Mouse (Mus musculus): ENCODE data around the gene Suv39h1.
"Not testable (repeated sequence)": the region's sequence is repeated elsewhere in the genome, so short reads cannot be mapped to it uniquely, and the experiment has no call there.

Gene Suv39h1

DNA sequence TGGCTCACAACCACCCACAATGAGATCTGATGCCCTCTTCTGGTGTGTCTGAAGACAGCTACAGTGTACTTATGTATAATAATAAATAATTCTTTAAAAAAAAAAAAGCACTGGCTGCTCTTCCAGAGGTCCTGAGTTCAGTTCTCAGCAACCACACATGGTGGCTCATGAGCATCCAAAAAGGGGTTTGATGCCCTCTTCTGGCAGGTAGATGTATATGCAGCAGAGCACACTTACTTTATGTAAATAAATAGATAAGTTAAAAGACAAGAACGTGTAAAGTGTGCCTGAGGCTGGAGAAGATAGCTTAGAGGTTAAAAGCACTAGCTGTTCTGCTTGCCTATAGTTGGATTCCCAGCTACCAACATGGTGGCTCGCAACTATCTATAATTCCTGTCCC, 49.8 kb downstream of the Suv39h1 start:
- no peak for DNase-seq (ENCODE audit: low read depth)

DNA sequence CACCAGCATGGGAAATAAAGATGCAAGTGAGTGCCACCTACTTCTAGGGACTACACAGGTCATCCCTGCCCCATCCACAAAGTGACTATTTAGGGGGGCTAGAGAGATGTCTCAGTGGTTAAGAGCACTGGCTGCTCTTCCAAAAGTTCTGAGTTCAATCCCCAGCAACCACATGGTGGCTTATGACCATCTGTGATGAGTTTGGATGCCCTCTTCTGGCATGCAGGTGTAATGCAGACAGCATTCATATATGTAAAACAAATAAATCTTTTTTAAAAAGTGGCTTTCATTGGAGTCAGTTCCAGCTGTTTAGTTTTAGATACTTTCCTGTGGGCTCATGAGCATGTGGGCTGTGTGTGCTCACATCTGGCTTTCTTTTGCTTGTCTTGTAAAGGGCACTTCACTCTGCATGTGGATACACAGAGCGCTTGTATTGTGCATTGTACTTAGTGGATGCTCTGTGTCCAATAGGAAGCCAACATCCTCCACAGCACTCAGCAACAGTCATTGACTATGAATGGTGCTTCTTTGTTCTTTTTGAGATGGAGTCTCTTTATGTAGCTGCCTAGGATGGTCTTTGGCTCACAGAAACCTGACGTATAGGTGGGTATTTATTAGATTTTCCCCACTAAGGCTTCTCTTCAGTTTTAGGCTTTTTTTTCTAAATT, 54.3 kb downstream of the Suv39h1 start:
- peak; percentile 21 for DNase-seq (ENCODE audit: low read depth)

DNA sequence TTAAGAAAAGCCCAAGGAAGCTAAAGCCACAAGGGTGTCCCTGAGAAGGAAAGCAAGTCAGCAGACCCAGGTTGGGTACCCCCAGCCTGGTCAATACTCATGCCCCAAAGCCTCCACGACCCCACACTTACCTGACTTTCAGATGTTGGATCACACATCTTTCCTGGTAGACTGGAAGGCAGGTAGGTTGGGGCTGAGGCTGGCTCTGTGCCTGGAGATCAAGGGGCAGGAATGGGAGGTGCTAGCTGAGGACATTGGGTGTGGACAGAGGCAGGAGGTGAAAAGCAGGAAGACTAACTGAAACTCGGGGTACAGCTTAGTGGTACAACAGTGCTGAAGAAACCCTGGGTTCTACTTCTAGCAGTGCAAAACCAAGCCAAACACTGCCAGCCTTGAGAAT, 56.3 kb downstream of the Suv39h1 start, which contains the start of gene Glod5:
Gene Glod5, minus strand, starts transcription at position 207 of the 400 bp plus-strand sequence.
- no peak for DNase-seq (ENCODE audit: low read depth)

DNA sequence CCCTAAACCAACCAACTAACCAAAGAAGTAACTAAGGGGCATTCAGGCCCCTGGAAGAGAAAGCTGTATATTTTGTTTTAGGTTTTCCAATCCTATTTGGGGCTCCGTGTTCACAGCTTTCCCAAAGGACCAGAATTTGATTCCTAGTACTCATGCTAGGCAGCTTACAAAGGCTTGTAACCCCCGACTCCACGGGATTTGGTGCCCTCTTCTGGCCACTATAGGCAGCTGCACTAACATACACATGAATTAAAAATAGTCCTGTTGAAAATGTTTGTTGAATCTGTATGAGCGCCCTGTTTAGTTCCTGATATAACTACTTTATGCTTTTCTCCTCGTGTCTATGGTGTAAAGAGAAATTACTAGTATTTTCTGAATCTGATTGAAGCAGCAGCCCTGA, 57.4 kb downstream of the Suv39h1 start:
- DNase-seq (ENCODE audit: low read depth), result peak; percentile 73

DNA sequence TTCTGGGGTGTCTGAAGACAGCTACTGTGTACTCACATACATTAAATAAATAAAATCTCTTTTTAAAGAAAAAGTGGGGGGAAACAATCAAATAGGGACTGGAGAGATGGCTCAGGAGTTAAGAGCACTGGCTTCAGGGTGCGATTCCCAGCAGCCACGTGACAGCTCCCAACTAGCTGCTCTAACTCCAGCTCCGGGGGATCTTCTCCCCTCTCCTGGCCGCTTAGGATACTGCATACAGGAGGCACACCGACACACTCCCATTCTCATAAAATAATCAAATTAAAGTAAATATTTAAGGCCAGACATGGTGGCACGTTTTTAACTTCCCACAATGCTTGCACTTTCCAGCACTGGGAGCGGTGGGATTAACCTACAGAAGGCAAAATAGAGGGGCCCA, 58.9 kb downstream of the Suv39h1 start:
- not testable (repeated sequence) for DNase-seq (ENCODE audit: low read depth)

DNA sequence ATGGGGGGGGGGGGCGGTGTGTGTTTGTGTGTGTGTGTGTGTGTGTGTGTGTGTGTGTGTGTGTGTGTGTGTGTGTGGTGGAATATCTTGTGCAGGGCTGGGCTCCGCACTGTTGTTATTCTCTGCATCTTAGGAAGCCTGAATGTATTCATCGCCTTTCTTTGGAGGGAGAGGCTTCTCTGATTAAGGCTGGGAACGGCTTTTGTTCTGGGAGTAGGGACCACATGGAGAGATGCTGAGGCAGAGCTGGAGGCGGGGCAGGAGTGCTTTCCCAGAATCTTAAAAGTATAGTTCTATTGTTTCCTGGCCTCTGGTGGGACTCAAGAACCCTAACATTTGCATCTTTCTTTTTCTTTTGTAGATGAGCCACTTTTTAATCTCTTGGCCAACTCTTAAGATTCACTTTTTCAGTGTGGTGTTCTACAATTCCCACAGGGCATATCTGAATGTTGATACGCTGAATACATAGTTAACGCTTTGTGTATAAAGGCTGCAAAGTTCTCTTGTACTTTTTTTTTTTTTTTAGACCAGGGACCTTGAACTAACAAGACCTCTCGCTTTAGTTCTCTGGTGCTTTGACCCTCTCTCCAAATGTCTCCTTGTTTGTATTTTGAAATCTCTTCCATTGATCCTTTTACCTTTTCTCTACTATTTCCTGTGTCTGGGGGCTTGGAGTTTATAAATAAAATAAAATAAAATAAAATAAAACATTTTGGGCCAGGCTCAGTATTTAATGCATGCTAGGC, 60.8 kb downstream of the Suv39h1 start:
- no peak for DNase-seq (ENCODE audit: low read depth)

DNA sequence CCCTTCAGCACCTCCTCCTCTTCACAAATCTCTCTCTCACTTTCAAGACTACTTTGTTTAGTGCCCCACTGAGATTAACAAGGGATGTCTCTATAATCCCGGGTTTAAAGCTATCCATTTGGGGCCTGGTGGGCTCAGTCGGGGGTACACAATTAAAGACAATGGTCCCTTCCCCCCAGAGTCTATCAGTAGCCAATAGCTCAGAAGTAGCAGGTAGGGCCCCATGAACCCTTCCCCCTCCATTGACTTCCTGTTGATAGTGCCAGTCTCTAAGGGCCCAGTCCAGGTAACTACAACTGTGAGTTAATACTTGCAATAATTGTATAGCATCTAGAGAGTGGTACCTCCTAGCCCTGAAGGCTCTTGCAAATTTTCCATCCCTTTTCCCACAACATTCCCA, 61.4 kb downstream of the Suv39h1 start:
- DNase-seq (ENCODE audit: low read depth), result no peak

Data from naive thymus-derived CD4-positive, alpha-beta T cell, adult 2 months (primary cell).